Mouse (Mus musculus) liver, embryonic 16.5 days (tissue): Measurements from ENCODE around the gene Cyp1a2. TPM values are rescaled to one million over a fixed set of nuclear protein-coding genes. Genes with fewer than 3 reads are reported as not detected.
"Not testable (repeated sequence)": the region's sequence is repeated elsewhere in the genome, so short reads cannot be mapped to it uniquely, and the experiment has no call there.

Source experiments
- ATAC-seq: fragments of 200-750 bp; cut with Nextera tagmentation; 2 replicates; pipeline ENCODE4 v1.8.0; 2017; ENCODE audit warnings: low read depth, mild to moderate bottlenecking, moderate number of reproducible peaks, moderate library complexity
- H3K27ac ChIP-seq: fragments of 300-500 bp; sonication (generic); 2 replicates; pipeline ENCODE4 v1.5.1; 2014; ENCODE audit warnings: mild to moderate bottlenecking, low read length
- H3K27me3 ChIP-seq: fragments of 300-500 bp; sonication (generic); 2 replicates; pipeline ENCODE4 v1.6.1; 2014; ENCODE audit warnings: low read depth, low read length, mixed read lengths; ENCODE audit not compliant: control insufficient read depth, insufficient read depth
- H3K36me3 ChIP-seq: fragments of 300-500 bp; sonication (generic); 2 replicates; pipeline ENCODE4 v1.6.1; 2014; ENCODE audit warnings: mild to moderate bottlenecking; ENCODE audit not compliant: control insufficient read depth, insufficient read depth
- H3K4me1 ChIP-seq: fragments of 300-500 bp; sonication (generic); 2 replicates; pipeline ENCODE4 v1.6.1; 2014; ENCODE audit warnings: low read depth, low read length, mixed read lengths; ENCODE audit not compliant: control insufficient read depth
- H3K4me2 ChIP-seq: fragments of 300-500 bp; sonication (generic); 2 replicates; pipeline ENCODE4 v1.6.1; 2014; ENCODE audit warnings: low read depth, low read length, mixed read lengths
- H3K4me3 ChIP-seq: fragments of 300-500 bp; sonication (generic); 2 replicates; pipeline ENCODE4 v1.5.1; 2014; ENCODE audit warnings: low read depth, mild to moderate bottlenecking, low read length
- H3K9ac ChIP-seq: fragments of 300-500 bp; sonication (generic); 2 replicates; pipeline ENCODE4 v1.6.1; 2014; ENCODE audit warnings: low read depth, low read length
- H3K9me3 ChIP-seq: fragments of 300-500 bp; sonication (generic); replicated peaks from 2 replicates; pipeline ENCODE4 v1.6.1; 2016; ENCODE audit warnings: low read length; ENCODE audit not compliant: control insufficient read depth
- WGBS: fragments of 180-500 bp; shearing (Covaris S2); extraction: QIAGEN DNeasy Blood & Tissue Kit; methylation state at CpG from one replicate; pipeline ENCODE4 v1.1.7; 2014; ENCODE audit not compliant: insufficient replicate concordance; 5-methylcytosine and 5-hydroxymethylcytosine counted together
- polyA plus RNA-seq: library from polyadenylated mRNA; unstranded; fragments of >200 nt; fragmentation: Nextera tagmentation; extraction: Ambion mirVana; gene quantifications from 2 replicates; pipeline ENCODE4 v1.2.1, GENCODE M21; 2015

Cyp1a2 gene
- polyA plus RNA-seq, 1 experiment from 2014 or later, result 0.12 TPM

- not testable (repeated sequence) for H3K9me3 ChIP-seq, H3K9ac ChIP-seq, H3K4me3 ChIP-seq, H3K4me1 ChIP-seq, H3K4me2 ChIP-seq, H3K27me3 ChIP-seq, ATAC-seq, H3K27ac ChIP-seq
- 68% methylated on average over 5 of the region's 5 CpGs for WGBS
- H3K36me3 ChIP-seq, result peaks cover 11% of the 10 kb centered on the region
Measured at GRCm38 (mm10) chr9:57710214-57710613, 26.7 kb upstream of the Cyp1a2 start.

GRCm38 (mm10) chr9:57708720-57709274, 25.3 kb upstream of the Cyp1a2 start:
- H3K4me1 ChIP-seq, result peaks cover 3% of the 10 kb centered on the region
- peak overlapping the region; percentile 68 for H3K4me2 ChIP-seq
- H3K9me3 ChIP-seq, result no peaks in the 10 kb centered on the region
- H3K27me3 ChIP-seq, result no peaks in the 10 kb centered on the region
- H3K9ac ChIP-seq, result peak overlapping the region; percentile 83
- under 1% methylated on average over 39 of the region's 39 CpGs for WGBS
- peaks cover 3% of the 10 kb centered on the region; the same call in 1 of the 2 replicates for H3K36me3 ChIP-seq
- H3K27ac ChIP-seq, result peak overlapping the region; percentile 81
- H3K4me3 ChIP-seq, result peak overlapping the region; percentile 84
- ATAC-seq, result peak; percentile 77

GRCm38 (mm10) chr9:57708068-57708719, 24.7 kb upstream of the Cyp1a2 start, which contains the start of gene Edc3:
Edc3 (plus strand) TSS chr9:57708540.
- WGBS, result under 1% methylated on average over 23 of the region's 23 CpGs
- peak; percentile 93 for ATAC-seq

GRCm38 (mm10) chr9:57706496-57706895, 23.0 kb upstream of the Cyp1a2 start:
- Histone ChIP-seq H3K36me3 (no peaks in the 10 kb centered on the region), H3K4me2 (no peak overlapping the region), H3K9ac (no peak overlapping the region), H3K4me3 (no peak overlapping the region), H3K9me3 (no peaks in the 10 kb centered on the region), H3K27me3 (no peaks in the 10 kb centered on the region), H3K27ac (no peak overlapping the region), H3K4me1 (peaks cover 3% of the 10 kb centered on the region)
- 74% methylated on average over 3 of the region's 3 CpGs for WGBS
- ATAC-seq, result no peak

More at GRCm38 (mm10) chr9:57708068-57708719, 24.7 kb upstream of the Cyp1a2 start, which contains the start of gene Edc3:
- peak within 1 kb of the TSS; percentile 68 for H3K4me2 ChIP-seq
- H3K4me1 ChIP-seq, result peaks cover 3% of the 10 kb centered on the region
- peak within 1 kb of the TSS; percentile 81 for H3K27ac ChIP-seq
- no peaks in the 10 kb centered on the region for H3K27me3 ChIP-seq
- H3K36me3 ChIP-seq, result peaks cover under 1% of the 10 kb centered on the region; the same call in 1 of the 2 replicates
- H3K9ac ChIP-seq, result peak within 1 kb of the TSS; percentile 83
- H3K9me3 ChIP-seq, result no peaks in the 10 kb centered on the region
- H3K4me3 ChIP-seq, result peak within 1 kb of the TSS; percentile 84

GRCm38 (mm10) chr9:57698466-57699150, 15.1 kb upstream of the Cyp1a2 start:
- no peaks in the 10 kb centered on the region for H3K36me3 ChIP-seq
- H3K9ac ChIP-seq, result no peak overlapping the region
- 33% methylated on average over 1 of the region's 1 CpGs for WGBS

GRCm38 (mm10) chr9:57697380-57697779, 13.9 kb upstream of the Cyp1a2 start:
- Histone ChIP-seq H3K4me2 (0 out of 2 replicates have a peak overlapping the region, but pooled peaks have one; percentile 56), H3K27me3 (peaks cover 29% of the 10 kb centered on the region), H3K36me3 (no peaks in the 10 kb centered on the region), H3K4me1 (peaks cover 19% of the 10 kb centered on the region), H3K4me3 (no peak overlapping the region), H3K27ac (no peak overlapping the region), H3K9me3 (no peaks in the 10 kb centered on the region), H3K9ac (no peak overlapping the region)
- WGBS, result 7% methylated on average over 4 of the region's 4 CpGs
- peak; percentile 46; the same call in 1 of the 2 replicates for ATAC-seq

More at GRCm38 (mm10) chr9:57698466-57699150, 15.1 kb upstream of the Cyp1a2 start:
- H3K9me3 ChIP-seq, result no peaks in the 10 kb centered on the region
- no peak overlapping the region for H3K4me3 ChIP-seq
- H3K4me2 ChIP-seq, result no peak overlapping the region
- no peak for ATAC-seq
- peaks cover 29% of the 10 kb centered on the region for H3K27me3 ChIP-seq
- H3K27ac ChIP-seq, result no peak overlapping the region
- H3K4me1 ChIP-seq, result peaks cover 19% of the 10 kb centered on the region

- Histone ChIP-seq H3K27me3 (peaks cover 29% of the 10 kb centered on the region), H3K9me3 (no peaks in the 10 kb centered on the region), H3K4me3 (peak overlapping the region; percentile 40), H3K4me1 (peaks cover 19% of the 10 kb centered on the region), H3K9ac (no peak overlapping the region), H3K27ac (no peak overlapping the region), H3K4me2 (peak overlapping the region; percentile 56), H3K36me3 (no peaks in the 10 kb centered on the region)
- peak; percentile 53 for ATAC-seq
- 3% methylated on average over 42 of the region's 42 CpGs for WGBS
Measured at GRCm38 (mm10) chr9:57696380-57697285, 13.1 kb upstream of the Cyp1a2 start.

GRCm38 (mm10) chr9:57694108-57694507, 10.6 kb upstream of the Cyp1a2 start:
- Histone ChIP-seq H3K27me3 (peaks cover 29% of the 10 kb centered on the region), H3K36me3 (no peaks in the 10 kb centered on the region), H3K4me1 (peaks cover 19% of the 10 kb centered on the region), H3K9me3 (no peaks in the 10 kb centered on the region), H3K27ac (no peak overlapping the region), H3K4me2 (no peak overlapping the region), H3K9ac (no peak overlapping the region), H3K4me3 (no peak overlapping the region)
- 73% methylated on average over 2 of the region's 2 CpGs for WGBS
- no peak for ATAC-seq
